Mouse (Mus musculus) ES-Bruce4 (cell line): ENCODE results near the gene Zdhhc5.

ENCODE experiments used
- CTCF ChIP-seq: IDR thresholded peaks from one replicate; pipeline ENCODE4 v1.8.1; 2011; ENCODE audit warnings: low read depth, low read length
- EP300 ChIP-seq: IDR thresholded peaks from 2 replicates; pipeline ENCODE4 v1.6.1; 2011; ENCODE audit warnings: low read depth, low read length; ENCODE audit not compliant: insufficient read depth
- POLR2A ChIP-seq: IDR thresholded peaks from one replicate; pipeline ENCODE4 v1.8.1; 2011; ENCODE audit warnings: low read length; ENCODE audit not compliant: insufficient read depth

DNA sequence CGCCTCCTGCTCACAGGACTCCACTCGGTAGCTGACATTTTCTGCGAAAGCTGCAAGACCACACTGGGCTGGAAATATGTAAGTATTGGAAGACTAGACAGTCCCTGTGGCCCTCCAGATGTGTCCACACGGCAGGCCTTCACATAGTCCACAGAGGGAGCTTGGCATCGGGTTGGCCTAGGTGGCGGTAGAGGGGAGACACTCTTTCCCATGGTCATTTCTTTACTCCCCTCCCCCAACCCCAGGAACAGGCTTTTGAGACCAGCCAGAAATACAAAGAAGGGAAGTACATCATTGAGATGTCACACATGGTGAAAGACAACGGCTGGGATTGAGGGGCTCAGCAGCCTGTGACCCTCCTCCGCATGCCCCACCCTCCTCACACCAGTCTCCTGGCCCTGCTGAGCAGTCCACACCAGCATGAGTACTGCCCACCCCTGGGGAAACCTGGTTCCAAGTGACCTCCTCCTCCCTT lies 22.5 kb upstream of the Zdhhc5 start:
- TF ChIP-seq CTCF (peak; percentile 26), POLR2A (no peak), EP300 (no peak)
